Mouse (Mus musculus) embryonic facial prominence, embryonic 12.5 days (tissue): ENCODE data around the gene Tmcc2. TPM values are rescaled to one million over a fixed set of nuclear protein-coding genes. Genes with fewer than 3 reads are reported as not detected.

Experiments
- ATAC-seq: fragments of 200-750 bp; cut with Nextera tagmentation; 2 replicates; pipeline ENCODE4 v1.8.0; 2017; ENCODE audit not compliant: insufficient number of reproducible peaks, insufficient read depth, low FRiP score, low TSS enrichment
- H3K27ac ChIP-seq: fragments of 300-500 bp; sonication (generic); 2 replicates; pipeline ENCODE4 v1.5.1; 2016; ENCODE audit warnings: mild to moderate bottlenecking
- H3K27me3 ChIP-seq: fragments of 300-500 bp; sonication (generic); 2 replicates; pipeline ENCODE4 v1.6.1; 2016; ENCODE audit warnings: mild to moderate bottlenecking, moderate library complexity
- H3K36me3 ChIP-seq: fragments of 300-500 bp; sonication (generic); 2 replicates; pipeline ENCODE4 v1.6.1; 2016; ENCODE audit warnings: mild to moderate bottlenecking
- H3K4me1 ChIP-seq: fragments of 300-500 bp; sonication (generic); 2 replicates; pipeline ENCODE4 v1.6.1; 2016
- H3K4me2 ChIP-seq: fragments of 300-500 bp; sonication (generic); replicated peaks from 2 replicates; pipeline ENCODE4 v1.6.1; 2016; ENCODE audit warnings: mild to moderate bottlenecking, moderate library complexity
- H3K4me3 ChIP-seq: fragments of 300-500 bp; sonication (generic); 2 replicates; pipeline ENCODE4 v1.5.1; 2016; ENCODE audit warnings: mild to moderate bottlenecking
- H3K9ac ChIP-seq: fragments of 300-500 bp; sonication (generic); 2 replicates; pipeline ENCODE4 v1.6.1; 2016; ENCODE audit warnings: mild to moderate bottlenecking, moderate library complexity
- H3K9me3 ChIP-seq: fragments of 300-500 bp; sonication (generic); 2 replicates; pipeline ENCODE4 v1.6.1; 2016; ENCODE audit warnings: mild to moderate bottlenecking, moderate library complexity
- WGBS: fragments of 180-500 bp; shearing (Covaris S2); methylation state at CpG from one replicate; pipeline ENCODE4 v1.1.7; 2016; 5-methylcytosine and 5-hydroxymethylcytosine counted together
- polyA plus RNA-seq: library from polyadenylated mRNA; unstranded; fragments of >200 nt; fragmentation: Nextera tagmentation; extraction: Ambion mirVana; gene quantifications from 2 replicates; pipeline ENCODE4 v1.2.1, GENCODE M21; 2016

Tmcc2 gene
- polyA plus RNA-seq, 1 experiment from 2014 or later: 22.1 TPM

DNA sequence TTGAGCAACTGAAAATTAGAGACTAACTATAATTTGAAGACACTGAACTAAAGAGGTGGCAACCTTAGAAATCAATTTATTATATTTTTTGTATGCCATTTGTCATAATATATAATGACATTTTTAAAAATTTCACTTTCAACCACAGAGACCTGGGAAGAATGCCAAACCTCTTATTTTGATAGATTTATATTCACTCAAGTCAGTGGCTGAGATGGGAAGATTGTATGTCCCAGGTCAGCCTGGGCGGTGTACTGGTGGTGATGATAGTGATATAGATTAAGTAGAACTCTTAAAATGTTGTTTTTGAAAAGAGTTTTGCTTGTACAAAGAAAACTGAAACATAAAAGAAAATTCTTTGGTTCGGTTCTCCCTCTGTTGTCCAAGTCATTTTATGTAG is 29.1 kb upstream of the Tmcc2 start:
- 79% methylated on average over 2 of the region's 2 CpGs for WGBS
- ATAC-seq: no peak
- no peaks in the 10 kb centered on the region for H3K27me3 ChIP-seq
- H3K4me1 ChIP-seq: peaks cover 13% of the 10 kb centered on the region; the same call in 1 of the 2 replicates
- H3K36me3 ChIP-seq: peaks cover 4% of the 10 kb centered on the region; the same call in 1 of the 2 replicates
- H3K27ac ChIP-seq: no peak overlapping the region
- H3K4me3 ChIP-seq: no peak overlapping the region
- no peak overlapping the region for H3K4me2 ChIP-seq
- no peaks in the 10 kb centered on the region for H3K9me3 ChIP-seq
- no peak overlapping the region for H3K9ac ChIP-seq

DNA sequence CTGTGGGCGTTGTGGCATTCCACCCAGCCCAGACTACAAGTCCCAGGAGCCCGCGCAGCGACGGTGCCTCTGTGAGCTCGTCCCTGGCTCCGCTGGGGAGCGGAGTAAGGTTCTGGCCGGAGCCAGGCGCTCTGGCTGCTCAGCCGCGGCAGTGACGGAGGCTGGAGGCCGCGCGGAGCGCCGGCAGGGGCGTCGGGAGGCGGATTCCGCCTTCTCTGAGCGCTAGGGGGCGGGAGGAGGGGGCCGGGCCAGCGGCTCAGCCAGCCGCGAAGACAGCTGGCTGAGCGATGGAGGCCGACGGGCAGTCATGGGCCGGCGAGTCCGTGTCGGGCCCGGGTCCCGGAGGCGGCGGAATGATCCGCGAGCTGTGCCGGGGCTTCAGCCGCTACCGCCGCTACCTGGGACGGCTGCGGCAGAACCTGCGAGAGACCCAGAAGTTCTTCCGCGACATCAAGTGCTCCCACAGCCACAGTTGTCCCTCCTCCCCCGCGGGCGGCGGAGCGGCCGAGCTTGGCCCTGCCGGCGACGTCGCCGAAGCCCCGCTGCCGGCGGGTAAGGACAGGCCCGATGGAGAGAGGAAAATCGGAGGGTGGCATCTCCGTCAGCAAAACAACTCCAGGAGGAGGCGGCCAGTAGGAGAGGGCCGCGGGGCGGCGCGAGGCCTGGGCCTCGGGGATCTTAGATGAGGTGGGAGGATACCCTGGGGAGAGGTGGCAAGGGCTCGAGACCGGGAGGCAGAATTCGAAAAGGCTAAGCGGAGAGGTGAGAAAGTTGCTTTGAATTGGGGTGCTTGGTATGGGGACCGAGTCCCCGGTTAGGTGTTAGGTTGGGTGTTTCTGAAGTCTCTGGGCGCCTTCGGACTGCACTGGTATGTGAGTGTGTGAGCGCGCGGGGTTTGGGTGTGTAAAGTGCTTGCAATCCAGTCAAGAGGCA is 26.5 kb upstream of the Tmcc2 start, which contains the start of gene Dstyk:
Gene Dstyk, plus strand, starts transcription at position 237 of the 933 bp plus-strand sequence.
- Histone ChIP-seq H3K27me3 (no peaks in the 10 kb centered on the region), H3K36me3 (no peaks in the 10 kb centered on the region), H3K4me2 (peak within 1 kb of the TSS; percentile 67), H3K4me3 (peak within 1 kb of the TSS; percentile 83), H3K27ac (peak within 1 kb of the TSS; percentile 93), H3K9ac (peak within 1 kb of the TSS; percentile 88), H3K4me1 (peaks cover 13% of the 10 kb centered on the region; the same call in 1 of the 2 replicates), H3K9me3 (no peaks in the 10 kb centered on the region)
- ATAC-seq: peak; percentile 96
- WGBS: under 1% methylated on average over 85 of the region's 85 CpGs

DNA sequence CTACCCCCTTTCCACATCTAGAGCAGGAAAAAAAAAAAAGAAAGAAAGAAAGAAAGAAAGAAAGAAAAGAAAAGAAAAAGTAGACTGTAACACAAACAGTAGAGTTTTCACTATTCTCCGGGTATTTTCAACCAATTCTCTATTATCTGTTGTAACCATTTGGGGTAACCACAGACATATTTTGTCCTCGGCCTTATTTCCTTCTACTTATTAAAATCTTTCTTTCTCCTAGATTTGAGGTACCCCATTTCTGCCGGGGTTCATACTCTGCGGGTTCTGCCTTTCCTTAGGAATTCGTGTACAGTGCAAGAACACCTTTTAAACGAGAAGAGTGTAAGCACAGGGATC is 25.8 kb upstream of the Tmcc2 start:
- Histone ChIP-seq H3K36me3 (no peaks in the 10 kb centered on the region), H3K4me1 (peaks cover 13% of the 10 kb centered on the region; the same call in 1 of the 2 replicates), H3K9me3 (no peaks in the 10 kb centered on the region), H3K4me2 (peak overlapping the region; percentile 67), H3K27me3 (no peaks in the 10 kb centered on the region), H3K27ac (peak overlapping the region; percentile 93), H3K9ac (peak overlapping the region; percentile 88), H3K4me3 (peak overlapping the region; percentile 83)
- ATAC-seq: no peak
- 21% methylated on average over 6 of the region's 6 CpGs for WGBS

DNA sequence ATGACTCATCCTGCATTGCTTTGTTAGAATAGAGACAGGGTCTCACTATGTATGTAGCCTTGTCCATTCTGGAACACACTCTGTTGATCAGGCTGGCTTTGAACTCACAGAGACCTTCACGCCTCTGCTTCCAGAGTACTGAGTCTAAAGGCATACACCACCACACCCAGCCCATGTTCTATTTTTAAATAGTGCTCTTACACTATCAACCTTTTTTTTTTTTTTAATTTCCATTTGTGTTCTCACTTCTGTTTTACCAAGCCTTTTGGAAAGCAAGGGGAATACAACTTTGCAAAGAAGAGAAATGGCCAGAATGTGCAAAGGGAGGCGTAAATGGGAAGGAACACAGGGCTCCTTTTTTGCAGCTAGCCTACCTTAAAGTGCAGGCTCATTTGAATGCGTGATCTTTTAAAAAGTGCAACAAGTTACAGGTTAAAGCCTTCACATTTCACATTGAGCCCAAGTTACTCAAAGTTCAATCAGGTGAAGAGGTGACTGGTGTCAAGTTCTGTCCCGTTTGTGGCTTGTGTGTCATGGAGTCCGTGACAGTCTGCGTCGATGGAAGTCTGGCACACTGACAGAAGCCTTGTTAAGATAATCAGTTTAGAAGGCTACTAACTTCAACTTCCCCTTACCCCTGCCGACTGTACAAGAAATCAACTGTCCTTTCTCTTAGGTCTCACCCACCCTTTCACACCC is 25.3 kb upstream of the Tmcc2 start:
- no peak overlapping the region for H3K27ac ChIP-seq
- H3K9me3 ChIP-seq: no peaks in the 10 kb centered on the region
- H3K4me1 ChIP-seq: peaks cover 13% of the 10 kb centered on the region; the same call in 1 of the 2 replicates
- WGBS: 55% methylated on average over 8 of the region's 8 CpGs
- H3K9ac ChIP-seq: no peak overlapping the region
- H3K36me3 ChIP-seq: no peaks in the 10 kb centered on the region
- ATAC-seq: no peak
- peak overlapping the region; percentile 67; the same call in 1 of the 2 replicates for H3K4me2 ChIP-seq
- no peak overlapping the region for H3K4me3 ChIP-seq
- H3K27me3 ChIP-seq: no peaks in the 10 kb centered on the region

DNA sequence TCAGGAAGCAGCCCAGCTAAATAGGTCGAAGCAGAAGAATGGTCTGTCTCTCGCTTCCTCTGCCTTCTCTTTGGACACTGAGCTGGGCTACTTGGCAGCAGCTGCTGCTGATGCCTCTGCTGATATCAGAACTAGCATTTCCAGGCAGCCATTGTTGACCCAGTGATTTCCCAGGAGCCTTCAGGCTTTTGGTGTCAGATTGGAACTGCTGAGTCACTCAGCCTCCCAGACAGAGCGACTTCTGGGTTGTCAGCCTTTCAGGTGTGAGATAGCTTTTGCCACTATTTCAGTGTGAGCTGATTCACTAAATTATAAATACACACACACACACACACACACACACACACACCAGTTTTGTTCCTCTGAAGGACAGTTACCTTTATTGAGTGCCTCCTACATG is 19.6 kb upstream of the Tmcc2 start:
- Histone ChIP-seq H3K4me3 (no peak overlapping the region), H3K27me3 (no peaks in the 10 kb centered on the region), H3K4me2 (no peak overlapping the region), H3K4me1 (no peaks in the 10 kb centered on the region), H3K9me3 (no peaks in the 10 kb centered on the region), H3K27ac (no peak overlapping the region), H3K36me3 (no peaks in the 10 kb centered on the region), H3K9ac (no peak overlapping the region)
- no peak for ATAC-seq
- WGBS: 88% methylated on average over 3 of the region's 3 CpGs

DNA sequence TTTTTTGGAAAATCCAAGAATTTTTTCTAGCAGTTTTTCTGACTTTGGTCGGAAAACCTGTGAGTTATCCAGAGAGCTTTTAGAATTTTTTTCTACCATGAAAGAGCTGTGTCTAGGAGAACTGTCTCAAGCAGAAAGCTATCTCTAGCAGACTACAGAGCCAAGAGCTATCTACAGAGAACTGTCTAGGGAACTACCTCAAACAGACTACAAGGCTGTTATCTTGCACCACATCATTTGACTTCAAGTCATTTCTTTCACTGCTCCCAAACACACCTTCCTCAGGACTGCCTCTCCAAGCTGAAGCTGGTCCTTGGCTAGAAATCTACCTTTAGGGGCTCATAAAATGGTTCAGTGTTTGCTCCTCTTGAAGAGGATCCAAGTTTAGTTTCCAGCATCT is 10.8 kb upstream of the Tmcc2 start:
- no peak for ATAC-seq
- H3K4me1 ChIP-seq: no peaks in the 10 kb centered on the region

DNA sequence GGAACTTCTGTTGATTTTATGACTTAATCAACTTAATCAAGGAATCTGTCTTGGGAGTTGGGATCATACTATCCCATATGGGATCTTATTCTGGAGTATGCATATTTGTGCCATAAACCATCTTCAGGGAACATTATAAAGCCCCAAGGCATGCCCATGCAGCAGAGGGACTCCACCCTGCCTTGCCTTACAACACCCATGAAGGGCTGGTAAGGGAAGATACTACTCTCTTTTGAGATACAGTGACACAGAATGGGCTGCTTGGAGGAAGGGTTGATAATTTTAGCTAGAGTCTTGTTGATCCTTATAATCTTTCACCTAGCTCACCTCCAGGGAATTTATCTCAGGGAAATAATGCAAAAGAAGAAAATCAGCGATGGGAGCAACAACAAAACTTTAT is 9.5 kb upstream of the Tmcc2 start:
- no peak overlapping the region for H3K9ac ChIP-seq
- no peaks in the 10 kb centered on the region for H3K27me3 ChIP-seq
- no peak overlapping the region for H3K27ac ChIP-seq
- H3K4me1 ChIP-seq: no peaks in the 10 kb centered on the region
- H3K9me3 ChIP-seq: no peaks in the 10 kb centered on the region
- ATAC-seq: no peak
- 50% methylated on average over 1 of the region's 1 CpGs for WGBS
- no peaks in the 10 kb centered on the region for H3K36me3 ChIP-seq
- H3K4me2 ChIP-seq: no peak overlapping the region
- H3K4me3 ChIP-seq: no peak overlapping the region

More for the DNA sequence above, 10.8 kb upstream of the Tmcc2 start:
- WGBS: 88% methylated on average over 1 of the region's 1 CpGs
- no peaks in the 10 kb centered on the region for H3K9me3 ChIP-seq
- H3K9ac ChIP-seq: no peak overlapping the region
- H3K4me3 ChIP-seq: no peak overlapping the region
- H3K36me3 ChIP-seq: no peaks in the 10 kb centered on the region
- H3K27me3 ChIP-seq: no peaks in the 10 kb centered on the region
- H3K4me2 ChIP-seq: no peak overlapping the region
- H3K27ac ChIP-seq: no peak overlapping the region

DNA sequence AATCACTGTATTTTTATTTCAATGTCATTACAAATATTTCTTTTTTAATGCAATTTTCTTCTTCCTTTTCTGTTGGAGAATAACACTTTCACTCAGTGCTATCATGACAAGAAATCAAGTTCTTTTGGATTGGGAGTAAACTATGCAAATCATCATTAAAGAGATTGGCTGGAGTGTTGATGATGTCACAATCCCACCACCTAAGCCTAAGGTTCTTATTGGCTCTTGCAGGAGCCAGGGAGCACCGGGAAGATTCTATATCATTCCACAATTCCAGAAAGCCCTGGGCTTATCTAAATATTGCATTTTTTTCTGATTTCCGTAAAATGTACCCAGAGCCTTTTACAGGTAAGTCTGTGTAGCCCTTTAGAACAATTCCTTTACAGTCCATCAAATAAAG is 5.6 kb upstream of the Tmcc2 start:
- 0 out of 2 replicates have a peak, but pooled peaks cover 4% of the 10 kb centered on the region for H3K4me1 ChIP-seq
- H3K36me3 ChIP-seq: no peaks in the 10 kb centered on the region
- no peaks in the 10 kb centered on the region for H3K27me3 ChIP-seq
- H3K4me3 ChIP-seq: no peak overlapping the region
- ATAC-seq: no peak
- no peak overlapping the region for H3K4me2 ChIP-seq
- no peak overlapping the region for H3K9ac ChIP-seq
- H3K27ac ChIP-seq: no peak overlapping the region
- H3K9me3 ChIP-seq: no peaks in the 10 kb centered on the region
- WGBS: 65% methylated on average over 2 of the region's 2 CpGs

DNA sequence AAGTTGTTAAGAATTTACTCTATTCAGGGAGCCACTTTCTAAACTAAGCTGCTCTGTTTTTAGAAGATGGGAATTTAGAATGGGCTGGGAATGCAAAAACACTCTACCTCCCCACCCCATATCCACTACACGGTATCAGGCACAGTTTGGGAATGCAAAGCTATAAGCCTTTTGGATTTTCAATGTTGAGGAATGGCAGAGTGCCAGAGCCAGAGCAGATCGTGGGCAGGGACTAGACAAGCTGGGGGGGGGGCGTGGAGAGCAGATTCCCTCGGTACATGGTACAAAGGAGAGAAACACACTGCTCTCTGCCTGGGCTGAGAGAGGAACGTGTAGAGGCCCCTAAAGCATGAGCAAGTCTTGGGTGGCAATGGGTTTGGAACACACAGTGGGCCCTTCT is 1.8 kb upstream of the Tmcc2 start:
- ATAC-seq: no peak
- Histone ChIP-seq H3K4me3 (no peak overlapping the region), H3K27ac (no peak overlapping the region), H3K9me3 (no peaks in the 10 kb centered on the region), H3K36me3 (no peaks in the 10 kb centered on the region), H3K4me1 (peaks cover 32% of the 10 kb centered on the region), H3K4me2 (no peak overlapping the region), H3K9ac (no peak overlapping the region), H3K27me3 (no peaks in the 10 kb centered on the region)
- 72% methylated on average over 5 of the region's 5 CpGs for WGBS

DNA sequence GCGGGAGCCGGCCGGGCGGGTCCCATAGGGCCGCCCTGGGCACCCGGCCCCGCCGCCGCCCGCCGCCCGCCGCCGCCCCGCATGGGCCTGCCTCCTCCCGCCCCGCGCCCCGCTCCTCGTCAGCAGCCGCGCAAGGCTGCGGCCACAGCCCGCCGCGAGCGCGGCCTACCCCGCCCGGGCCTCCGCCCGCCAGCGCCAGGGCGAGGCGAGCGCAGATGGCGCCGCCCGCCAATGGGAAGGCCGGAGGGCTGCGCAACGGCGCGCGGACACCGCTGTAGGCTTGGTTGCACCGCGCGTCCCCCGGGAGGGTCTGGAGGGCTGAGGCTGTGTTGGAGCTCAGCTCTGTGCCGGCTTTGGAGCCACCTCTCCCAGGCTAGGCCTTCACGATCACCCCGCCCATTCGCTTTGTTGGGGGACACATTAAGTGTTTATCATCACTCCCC is 520 bp upstream of the Tmcc2 start:
- ATAC-seq: peak; percentile 93
- Histone ChIP-seq H3K4me2 (peak overlapping the region; percentile 85), H3K4me3 (peak overlapping the region; percentile 79), H3K4me1 (peaks cover 38% of the 10 kb centered on the region), H3K27ac (peak overlapping the region; percentile 81), H3K27me3 (no peaks in the 10 kb centered on the region), H3K9ac (peak overlapping the region; percentile 89), H3K36me3 (no peaks in the 10 kb centered on the region), H3K9me3 (no peaks in the 10 kb centered on the region)
- under 1% methylated on average over 49 of the region's 54 CpGs for WGBS

DNA sequence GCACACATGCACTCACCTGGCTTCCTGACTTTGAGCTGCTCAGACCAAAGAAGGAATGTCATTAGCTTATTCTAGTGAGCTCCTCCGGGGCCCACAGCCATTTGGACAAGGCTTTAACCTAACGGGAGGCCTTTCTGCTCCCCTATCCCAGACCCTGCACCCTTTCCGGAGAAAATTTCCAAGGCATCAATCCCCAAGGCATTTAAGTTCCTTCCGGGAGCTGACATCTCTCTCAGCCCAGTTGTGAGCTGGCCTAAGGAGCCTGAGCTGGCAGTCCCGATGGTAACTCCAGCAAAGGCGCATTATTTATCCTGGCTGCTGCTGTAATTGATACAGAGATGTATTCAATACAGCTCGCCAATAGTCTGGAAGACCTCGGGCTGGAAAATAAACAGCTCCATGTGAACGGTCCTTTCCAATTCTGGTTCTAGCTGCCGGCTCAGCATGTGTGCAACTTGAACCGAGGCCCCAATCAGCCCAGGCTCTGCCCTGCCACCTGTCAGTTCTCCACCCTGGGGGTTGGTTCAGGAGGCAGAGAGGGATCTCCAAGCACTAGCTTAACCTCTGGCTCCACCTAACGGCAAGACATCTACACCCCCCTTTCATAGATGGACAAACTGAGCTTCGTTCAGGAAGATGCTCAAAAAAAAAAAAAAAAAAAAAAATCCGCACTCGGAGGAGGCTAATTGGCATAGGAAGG is 1.0 kb downstream of the Tmcc2 start:
- Histone ChIP-seq H3K27me3 (no peaks in the 10 kb centered on the region), H3K4me2 (peak overlapping the region; percentile 85), H3K4me3 (peak overlapping the region; percentile 79), H3K9ac (peak overlapping the region; percentile 89), H3K9me3 (no peaks in the 10 kb centered on the region), H3K36me3 (no peaks in the 10 kb centered on the region), H3K4me1 (peaks cover 45% of the 10 kb centered on the region), H3K27ac (peak overlapping the region; percentile 69)
- 8% methylated on average over 15 of the region's 15 CpGs for WGBS
- ATAC-seq: no peak
